Mouse (Mus musculus) R1 (cell line): ENCODE measurements around the gene Hyal3.

ENCODE experiments used
- DNase-seq: peaks from one replicate; pipeline ENCODE4 v3.0.0-alpha.2; 2018; ENCODE audit warnings: low read depth, low spot score

Hyal3 gene

GRCm38 (mm10) chr9:107571534-107572326 lies 8.9 kb upstream of the Hyal3 start:
- no peak for DNase-seq

- no peak for DNase-seq
These were observed 8.3 kb upstream of the Hyal3 start for GRCm38 (mm10) chr9:107572327-107572662.

- peak; percentile 83 for DNase-seq
These were observed 6.8 kb upstream of the Hyal3 start for GRCm38 (mm10) chr9:107573774-107574173.

GRCm38 (mm10) chr9:107575579-107576356 lies 4.8 kb upstream of the Hyal3 start:
- peak; percentile 94 for DNase-seq

- peak; percentile 90 for DNase-seq
These were observed 4.1 kb upstream of the Hyal3 start, which contains the start of gene Hyal1 for GRCm38 (mm10) chr9:107576357-107577107. Gene Hyal1, plus strand, starts transcription at chr9:107576927.

- DNase-seq, result no peak
These were observed 2.7 kb upstream of the Hyal3 start for GRCm38 (mm10) chr9:107577871-107578270.

- DNase-seq, result no peak
These were observed 2.0 kb upstream of the Hyal3 start, which contains the start of gene Naa80 for GRCm38 (mm10) chr9:107578587-107578986. Gene Naa80, plus strand, starts transcription at chr9:107578887.

- DNase-seq, result no peak
These were observed 1.4 kb upstream of the Hyal3 start for GRCm38 (mm10) chr9:107579023-107579900.

- no peak for DNase-seq
These were observed 966 bp downstream of the Hyal3 start for GRCm38 (mm10) chr9:107581584-107581983.

- no peak for DNase-seq
These were observed 2.0 kb downstream of the Hyal3 start for GRCm38 (mm10) chr9:107582509-107583062.

- DNase-seq, result no peak
These were observed 2.6 kb downstream of the Hyal3 start for GRCm38 (mm10) chr9:107583174-107583573.

GRCm38 (mm10) chr9:107586504-107586903 lies 5.9 kb downstream of the Hyal3 start:
- DNase-seq, result peak; percentile 46

- peak; percentile 99 for DNase-seq
These were observed 6.6 kb downstream of the Hyal3 start, which contains the start of gene Ifrd2 for GRCm38 (mm10) chr9:107586974-107587832. Gene Ifrd2, plus strand, starts transcription at chr9:107587642.

GRCm38 (mm10) chr9:107587833-107588639 lies 7.4 kb downstream of the Hyal3 start:
- DNase-seq, result no peak

- DNase-seq, result no peak
These were observed 9.6 kb downstream of the Hyal3 start for GRCm38 (mm10) chr9:107590058-107590772.

- DNase-seq, result no peak
These were observed 10.1 kb downstream of the Hyal3 start for GRCm38 (mm10) chr9:107590773-107591060.

GRCm38 (mm10) chr9:107593101-107593976 lies 12.7 kb downstream of the Hyal3 start:
- DNase-seq, result no peak
